Mouse (Mus musculus) ES-CJ7 (cell line): ENCODE data around the gene Gm10837.

Experiments used
- DNase-seq: peaks from one replicate; pipeline ENCODE4 v3.0.0; 2011; ENCODE audit warnings: low read depth, low spot score

The Gm10837 gene

DNA sequence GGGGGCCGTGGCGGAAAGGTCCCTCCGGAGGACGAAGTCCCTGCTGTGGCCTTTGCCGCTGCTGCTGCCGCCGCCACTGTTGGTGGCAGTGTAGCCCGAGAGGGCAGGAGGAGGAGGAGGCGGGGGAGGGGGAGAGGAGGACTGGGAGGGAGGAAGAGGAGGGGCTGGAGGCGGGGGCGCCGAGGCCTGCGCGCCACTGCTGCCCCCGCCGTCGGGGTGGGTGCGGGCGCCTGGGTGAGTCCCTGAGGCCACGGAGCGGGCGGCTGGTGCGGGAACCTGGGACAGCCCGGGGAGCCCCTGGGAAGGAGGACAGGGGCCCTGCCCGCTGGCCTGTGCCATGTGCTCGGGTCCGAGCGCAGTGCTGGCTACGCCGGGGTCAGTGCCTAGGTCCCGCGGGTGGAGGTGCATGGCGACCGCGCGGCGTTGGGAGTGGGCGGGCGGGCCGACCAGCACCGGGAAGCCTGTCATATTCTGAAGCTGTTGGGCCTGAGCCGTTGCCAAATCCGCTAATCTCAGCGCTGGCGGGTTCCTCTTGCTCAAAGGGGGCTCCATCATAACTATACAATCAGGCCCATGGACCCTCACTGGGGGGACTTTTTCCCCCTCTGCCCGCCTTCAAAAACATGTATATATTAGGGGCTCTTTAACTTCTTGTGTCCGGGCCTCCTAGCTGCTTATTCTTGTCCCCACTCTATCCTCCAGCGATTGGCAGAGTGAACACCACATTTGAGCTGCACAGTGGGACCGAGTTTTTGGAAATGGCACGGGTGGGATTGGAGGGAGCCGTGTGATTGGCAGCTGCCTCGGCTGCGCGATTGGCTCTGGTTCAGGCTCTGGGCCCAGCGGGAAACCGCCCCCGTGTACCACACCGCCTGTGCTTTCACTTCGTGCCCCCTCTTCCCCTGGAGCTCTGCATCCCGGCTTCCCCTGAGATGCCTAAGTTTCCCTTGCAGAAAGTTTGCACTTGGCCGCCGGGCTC lies 25.3 kb upstream of the Gm10837 start, which contains the start of gene Zic5:
Gene Zic5, minus strand, starts transcription at position 915 of the 979 bp plus-strand sequence.
- peak; percentile 90 for DNase-seq

DNA sequence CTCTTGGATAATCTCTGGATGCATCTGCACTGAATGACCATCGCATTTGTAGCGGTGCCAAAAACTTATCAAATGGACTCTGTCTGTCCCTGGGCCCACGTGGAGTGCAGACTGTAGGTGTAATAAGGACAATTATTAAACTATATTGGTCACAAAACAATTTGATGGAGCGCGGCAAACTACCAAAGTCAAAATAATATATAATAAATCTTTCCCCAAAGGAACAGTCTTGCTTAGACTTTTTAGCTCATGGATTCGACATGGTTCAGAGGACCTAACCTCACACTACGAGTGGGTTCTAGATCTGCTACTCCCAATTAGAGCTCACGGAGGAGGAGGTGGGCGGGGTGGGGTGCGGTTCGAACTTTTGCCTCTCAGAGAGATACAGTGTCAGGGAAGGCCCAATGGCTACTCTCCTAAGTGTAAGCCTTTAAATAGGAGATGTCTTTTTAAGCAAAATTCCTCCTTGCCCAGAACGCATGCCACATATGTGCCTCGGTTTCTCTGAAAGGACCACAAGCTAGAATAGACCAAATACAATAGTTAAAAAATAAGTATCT lies 24.4 kb upstream of the Gm10837 start:
- peak; percentile 69 for DNase-seq

DNA sequence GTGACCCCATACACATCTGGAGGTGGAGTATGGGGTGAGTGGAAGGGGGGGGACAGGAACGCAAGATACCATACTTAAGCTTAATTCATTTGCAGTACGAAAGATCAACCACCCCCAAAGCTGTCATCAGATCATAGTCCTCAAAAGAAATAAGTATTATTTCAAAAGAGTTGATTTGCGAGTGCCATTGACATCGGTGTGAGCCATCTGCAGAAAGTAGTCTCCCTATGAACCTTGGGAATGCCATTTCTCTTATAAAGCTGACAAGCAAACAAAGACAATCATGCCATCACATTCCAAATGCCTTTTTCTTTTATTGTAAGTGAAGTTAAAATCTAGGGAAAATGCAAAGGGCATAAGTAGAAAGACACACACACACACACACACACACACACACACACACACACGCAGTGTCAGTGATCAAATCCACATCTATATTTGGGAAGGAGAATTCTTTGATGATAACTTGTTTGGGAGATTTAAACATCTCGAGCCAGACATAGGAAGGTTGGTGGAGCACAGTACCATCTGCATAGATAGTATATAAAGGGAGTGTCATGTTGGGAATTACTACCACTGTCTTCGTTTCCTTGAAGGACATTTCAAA lies 23.5 kb upstream of the Gm10837 start:
- no peak for DNase-seq

DNA sequence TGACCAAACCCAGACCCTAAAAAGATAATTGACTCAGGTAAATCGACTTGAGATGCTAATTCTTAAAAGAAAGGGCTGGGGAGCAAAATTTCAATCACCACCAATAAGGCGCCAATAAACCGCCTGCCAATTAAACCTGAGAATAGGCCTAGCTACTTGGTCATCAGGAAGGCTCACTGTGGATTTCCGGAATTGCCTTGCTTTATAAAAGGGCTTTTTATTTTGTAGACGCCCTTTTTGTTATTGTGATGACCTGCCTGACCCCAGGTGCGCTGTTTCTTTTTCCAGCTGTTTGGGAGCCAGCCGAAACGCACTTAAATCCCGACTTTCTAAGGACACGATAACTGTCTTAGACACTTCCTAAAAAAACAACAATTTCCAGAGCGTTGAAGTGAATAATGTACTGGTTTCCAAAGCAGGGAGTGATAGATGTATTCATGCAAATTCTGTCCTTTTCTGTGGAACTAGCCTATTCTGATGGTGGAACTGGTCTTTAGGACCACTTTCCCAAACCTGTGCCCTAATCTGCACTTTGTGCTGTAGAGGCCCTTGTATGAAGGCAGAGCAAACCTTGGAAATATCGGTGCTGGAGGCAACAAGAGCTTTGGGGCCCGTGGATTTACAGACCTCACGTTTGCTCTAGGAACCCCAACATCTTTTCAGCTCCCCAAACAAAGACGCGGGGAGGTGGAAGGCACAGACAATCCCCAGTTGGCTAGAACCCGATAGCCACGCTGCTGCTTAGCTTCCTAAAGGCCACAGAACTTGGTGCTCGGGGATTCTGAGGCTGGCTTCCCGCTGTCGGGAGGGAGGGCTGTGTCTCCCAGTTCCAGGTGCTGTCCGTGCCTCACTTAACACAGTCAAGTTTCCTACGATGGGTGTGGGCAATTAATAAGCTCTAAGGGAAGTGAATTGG lies 22.2 kb upstream of the Gm10837 start:
- peak; percentile 87 for DNase-seq

DNA sequence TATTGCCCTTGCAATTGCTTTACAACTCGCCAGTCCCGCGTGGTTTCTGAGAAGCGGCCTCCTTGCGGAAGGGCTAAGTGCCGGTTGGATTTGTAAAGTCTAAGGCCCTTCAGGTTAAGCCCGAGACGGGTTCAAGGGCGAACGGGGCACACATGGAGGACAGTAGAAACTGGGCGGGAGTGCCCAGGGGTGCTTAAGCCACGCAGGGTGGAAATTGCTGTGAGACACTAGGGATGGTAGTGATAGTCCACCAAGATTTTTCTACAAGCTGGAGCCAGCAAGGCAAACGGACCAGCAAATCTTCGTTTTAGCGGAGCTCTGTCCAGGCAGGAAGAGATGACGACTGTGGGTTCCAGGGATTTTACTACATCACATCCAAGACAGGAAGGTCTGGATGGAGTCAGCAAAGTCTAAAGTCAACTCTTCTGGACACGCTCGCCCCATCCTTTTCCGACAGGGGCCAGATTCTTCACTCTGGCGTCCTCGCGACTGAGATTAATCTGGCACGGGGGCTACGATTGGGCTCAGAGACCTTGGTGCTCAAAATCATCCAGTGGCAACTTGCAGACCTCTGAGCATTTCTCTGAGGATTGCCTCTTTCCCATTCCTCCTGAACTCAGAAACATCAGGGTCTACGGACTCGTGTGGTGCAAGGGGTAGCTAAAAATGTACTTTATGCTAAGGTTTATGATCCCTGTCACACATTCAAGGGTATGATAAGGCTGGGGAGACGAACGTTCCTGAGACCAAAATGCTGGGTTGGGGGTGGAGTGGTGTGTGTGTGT lies 21.2 kb upstream of the Gm10837 start:
- DNase-seq = peak; percentile 75

DNA sequence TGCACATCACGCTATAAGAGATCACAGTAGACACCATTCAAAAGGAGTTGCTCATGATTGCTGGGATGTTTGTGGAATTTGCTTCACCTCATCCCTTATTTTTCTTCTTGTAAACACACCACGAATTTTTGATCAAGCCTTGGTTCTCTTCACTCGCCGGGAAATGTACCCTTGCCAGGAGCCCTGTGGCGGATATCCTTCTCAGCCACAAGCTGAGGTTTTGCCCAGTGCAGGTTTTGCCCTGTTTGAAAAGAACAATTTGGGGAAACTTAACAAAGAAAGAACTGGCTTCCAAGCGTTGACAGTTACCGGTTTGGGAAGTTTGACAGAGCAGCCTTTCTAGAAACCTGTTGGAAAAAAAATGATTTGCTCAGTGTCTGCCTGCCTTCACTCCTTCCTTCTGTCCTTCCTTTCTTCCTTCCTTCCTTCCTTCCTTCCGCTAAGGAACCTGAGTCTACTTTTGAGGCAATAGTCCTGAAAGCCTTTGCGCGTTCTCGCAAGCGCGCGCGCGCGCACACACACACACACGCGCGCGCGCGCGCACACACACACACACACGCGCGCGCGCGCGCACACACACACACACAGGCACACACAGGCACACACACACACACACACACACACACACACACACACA lies 18.8 kb upstream of the Gm10837 start:
- no peak for DNase-seq

DNA sequence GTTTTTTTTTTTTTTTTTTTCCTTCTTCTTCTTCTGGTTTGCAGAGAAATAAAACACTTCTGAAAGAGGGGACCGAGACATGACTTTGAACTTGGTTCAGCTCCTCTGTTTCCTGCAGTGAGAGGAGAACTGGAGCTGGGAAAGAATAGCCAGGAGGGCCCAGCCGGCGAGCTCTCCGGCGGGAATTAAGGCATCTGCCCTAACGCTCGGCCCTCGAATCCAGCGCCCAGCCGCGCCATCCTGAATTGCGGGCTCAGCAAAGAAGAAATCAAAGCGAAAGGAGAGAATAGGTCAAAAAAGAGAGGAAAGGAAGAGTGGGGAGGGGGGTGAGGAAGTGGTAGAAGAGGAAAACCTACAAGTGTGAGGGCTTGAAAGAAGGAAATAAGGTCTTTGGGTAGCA lies 18.2 kb upstream of the Gm10837 start:
- no peak for DNase-seq

DNA sequence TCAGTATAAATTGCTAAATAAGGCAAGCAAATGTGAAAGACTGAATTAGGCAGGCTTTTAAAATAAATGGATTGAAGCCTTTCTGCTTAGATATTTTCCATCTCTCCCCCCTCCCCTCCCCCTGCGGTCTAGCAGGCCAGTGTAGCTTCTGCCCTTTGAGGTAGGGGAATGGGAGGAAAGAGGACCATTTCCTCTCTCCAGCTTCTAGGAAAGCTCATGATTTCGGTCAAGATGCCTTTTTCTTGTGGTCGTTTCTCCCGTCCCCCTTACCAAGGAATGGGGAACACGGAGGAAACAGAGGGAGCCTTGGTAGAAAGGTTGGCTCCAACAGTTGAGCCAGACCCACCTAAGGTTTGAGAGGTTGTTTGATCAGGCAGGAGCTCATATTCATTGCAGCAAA lies 17.7 kb upstream of the Gm10837 start:
- no peak for DNase-seq

DNA sequence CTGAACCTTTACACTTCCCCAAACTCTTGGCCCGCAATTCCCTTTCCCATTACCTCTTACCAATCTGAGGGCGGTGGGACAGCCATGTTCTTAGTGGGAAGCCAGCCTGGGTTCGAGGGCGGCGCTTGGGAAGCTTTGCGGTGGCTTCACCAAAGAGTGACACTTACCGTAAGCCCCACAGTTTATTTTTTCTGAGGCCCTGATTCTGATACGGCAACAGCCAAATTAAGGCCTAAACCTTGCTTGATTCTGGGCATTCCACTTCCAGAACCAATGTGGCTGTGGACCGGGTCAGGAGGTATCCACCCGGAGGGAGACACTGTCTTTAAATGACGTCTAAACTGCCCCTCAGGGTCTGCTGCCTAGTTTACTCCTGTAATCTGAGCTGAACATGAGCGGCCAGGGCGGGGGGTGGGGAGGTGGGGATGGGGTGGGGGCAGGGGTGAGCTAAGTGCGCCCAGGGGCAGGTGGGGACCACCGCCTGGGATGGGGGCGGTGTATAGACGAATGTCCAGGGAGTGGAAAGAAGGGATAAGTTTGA lies 17.1 kb upstream of the Gm10837 start:
- peak; percentile 43 for DNase-seq

DNA sequence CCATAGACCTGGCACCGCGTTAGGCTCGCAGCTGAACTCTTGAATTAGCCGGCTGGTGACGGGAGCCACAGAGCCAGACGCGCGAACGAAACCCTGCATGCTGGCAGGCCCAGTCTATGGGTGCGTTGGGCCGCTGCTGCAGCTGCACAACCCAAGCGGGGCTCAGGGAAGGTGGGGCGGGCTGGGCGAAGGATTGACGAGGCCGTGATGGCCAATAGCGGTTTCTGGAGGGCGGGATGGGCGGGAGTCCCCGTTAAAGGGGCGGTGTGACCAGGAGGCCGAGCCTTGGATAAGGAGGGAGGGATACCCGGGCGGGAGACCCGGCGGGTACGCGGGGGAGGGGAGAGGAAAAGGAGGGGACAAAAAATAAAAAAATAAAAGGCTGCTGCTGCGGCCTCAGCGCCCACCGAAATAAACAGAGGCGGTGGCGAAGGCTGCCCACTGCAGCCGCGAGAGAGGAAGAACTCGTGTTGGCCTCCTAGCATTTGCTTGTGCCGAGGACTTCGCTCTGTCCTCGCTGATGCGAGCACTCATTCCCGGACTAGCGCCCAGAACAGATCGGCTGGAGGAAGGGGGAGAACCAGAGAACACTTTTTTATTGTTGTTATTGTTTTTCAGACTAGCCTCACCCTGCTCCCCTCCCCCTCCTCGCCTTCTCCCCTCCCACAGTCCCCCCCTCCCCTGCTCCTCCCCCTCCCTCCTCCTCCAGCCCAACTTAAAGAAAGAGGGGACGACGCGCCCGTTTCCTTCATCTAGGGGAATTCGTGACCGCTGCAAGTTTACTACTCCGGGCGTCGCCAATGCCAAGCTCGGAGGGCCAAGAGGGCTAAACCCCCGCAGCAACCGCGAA lies 16.1 kb upstream of the Gm10837 start:
- peak; percentile 89 for DNase-seq

DNA sequence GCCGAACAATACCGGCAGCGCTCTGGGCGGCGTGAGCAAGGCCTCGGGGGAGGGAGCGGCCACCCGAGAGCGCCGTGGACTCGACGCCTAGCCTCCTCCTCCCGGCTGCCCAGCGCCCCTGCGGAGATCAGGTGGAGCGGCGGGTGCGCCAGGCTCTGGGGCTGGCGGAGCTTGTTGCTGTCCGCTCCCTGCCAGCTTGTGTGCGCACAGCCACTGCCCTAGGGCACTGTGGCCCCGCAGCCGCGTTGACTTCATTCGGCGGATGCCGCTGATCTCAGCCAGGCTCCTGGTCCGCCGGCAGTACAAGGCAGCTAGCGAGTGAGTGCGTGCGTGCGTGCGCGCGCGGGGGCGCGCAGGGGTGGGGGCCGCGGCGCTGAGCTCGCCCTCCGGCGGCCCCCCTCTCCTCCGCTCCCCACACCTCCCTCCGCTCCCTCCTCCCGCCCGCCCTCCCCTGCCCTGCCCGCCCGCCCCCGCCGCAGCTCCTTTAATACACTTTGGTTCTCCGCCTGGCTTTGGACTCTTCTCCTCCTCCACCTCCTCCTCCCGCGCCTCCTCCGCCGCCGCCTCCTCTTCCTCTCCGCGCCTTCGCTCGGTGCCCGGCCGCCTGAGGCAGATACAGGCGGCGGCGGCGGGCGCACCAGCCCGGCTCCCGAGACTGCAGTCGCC lies 15.4 kb upstream of the Gm10837 start, which contains the start of gene Zic2:
Gene Zic2, plus strand, starts transcription at position 545 of the 666 bp plus-strand sequence.
- DNase-seq = no peak

DNA sequence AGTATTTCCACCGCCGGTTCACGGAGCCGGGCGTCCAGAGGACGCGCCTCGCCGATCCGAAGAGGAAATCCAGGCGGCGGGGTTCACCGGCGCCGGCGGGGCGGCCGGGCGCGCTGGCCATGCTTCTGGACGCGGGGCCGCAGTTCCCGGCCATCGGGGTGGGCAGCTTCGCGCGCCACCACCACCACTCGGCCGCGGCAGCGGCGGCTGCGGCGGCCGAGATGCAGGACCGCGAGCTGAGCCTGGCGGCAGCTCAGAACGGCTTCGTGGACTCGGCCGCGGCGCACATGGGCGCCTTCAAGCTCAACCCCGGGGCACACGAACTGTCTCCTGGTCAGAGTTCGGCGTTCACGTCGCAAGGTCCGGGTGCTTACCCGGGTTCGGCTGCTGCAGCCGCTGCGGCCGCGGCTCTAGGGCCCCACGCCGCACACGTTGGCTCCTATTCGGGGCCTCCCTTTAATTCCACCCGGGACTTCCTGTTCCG lies 14.8 kb upstream of the Gm10837 start:
- no peak for DNase-seq

DNA sequence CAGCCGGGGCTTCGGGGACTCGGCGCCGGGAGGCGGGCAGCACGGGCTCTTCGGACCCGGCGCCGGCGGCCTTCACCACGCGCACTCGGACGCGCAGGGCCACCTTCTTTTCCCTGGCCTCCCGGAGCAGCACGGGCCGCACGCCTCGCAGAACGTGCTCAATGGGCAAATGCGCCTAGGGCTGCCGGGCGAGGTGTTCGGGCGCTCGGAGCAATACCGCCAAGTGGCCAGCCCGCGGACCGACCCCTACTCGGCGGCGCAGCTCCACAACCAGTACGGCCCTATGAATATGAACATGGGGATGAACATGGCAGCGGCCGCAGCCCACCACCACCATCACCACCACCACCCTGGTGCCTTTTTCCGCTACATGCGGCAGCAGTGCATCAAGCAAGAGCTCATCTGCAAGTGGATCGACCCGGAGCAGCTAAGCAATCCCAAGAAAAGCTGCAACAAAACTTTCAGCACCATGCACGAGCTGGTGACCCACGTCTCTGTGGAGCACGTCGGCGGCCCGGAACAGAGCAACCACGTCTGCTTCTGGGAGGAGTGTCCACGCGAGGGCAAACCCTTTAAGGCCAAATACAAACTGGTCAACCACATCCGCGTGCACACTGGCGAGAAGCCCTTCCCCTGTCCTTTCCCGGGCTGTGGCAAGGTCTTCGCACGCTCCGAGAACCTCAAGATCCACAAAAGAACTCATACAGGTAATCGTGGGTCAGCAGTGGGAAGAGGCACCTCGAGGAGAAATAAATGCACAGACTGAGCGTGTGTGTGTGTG lies 14.2 kb upstream of the Gm10837 start:
- peak; percentile 59 for DNase-seq

DNA sequence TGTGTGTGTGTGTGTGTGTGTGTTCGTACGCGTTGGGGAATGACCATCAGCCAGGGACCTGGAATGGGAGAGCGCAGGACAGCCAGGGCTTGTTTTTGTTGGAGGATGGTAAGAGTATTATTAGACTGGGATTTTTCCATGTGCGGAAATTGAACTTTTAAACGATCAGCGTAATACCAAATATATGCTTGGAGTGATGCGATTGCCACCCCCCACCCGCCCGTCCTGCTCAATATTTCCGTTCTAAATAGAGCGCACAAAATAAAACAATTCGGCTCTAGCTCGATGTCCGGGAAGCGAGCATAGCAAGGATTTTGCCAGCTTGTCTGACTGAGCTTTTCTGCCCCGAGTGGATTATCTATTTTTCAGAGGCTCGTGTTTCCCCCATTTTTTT lies 13.6 kb upstream of the Gm10837 start:
- DNase-seq = no peak

DNA sequence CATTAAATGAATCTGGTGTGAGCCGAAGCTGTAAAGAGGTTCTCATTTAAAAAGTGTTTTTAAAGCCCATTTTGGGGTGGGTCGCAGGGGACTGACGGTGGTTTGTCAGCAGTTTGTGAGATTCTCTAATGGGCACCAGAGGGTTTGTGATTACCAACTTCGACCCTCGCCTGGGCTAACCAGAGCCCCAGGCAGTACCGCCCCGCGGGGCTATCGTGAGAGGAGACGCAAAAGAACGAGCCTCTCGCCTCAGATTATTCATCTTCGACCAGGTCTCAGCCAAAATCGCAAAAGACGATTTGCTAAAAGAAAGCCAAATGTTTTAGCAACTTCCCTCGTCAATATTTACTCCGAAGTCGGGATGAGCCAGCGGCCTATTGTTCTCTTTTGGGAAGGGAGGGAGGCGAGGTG lies 13.1 kb upstream of the Gm10837 start:
- no peak for DNase-seq

DNA sequence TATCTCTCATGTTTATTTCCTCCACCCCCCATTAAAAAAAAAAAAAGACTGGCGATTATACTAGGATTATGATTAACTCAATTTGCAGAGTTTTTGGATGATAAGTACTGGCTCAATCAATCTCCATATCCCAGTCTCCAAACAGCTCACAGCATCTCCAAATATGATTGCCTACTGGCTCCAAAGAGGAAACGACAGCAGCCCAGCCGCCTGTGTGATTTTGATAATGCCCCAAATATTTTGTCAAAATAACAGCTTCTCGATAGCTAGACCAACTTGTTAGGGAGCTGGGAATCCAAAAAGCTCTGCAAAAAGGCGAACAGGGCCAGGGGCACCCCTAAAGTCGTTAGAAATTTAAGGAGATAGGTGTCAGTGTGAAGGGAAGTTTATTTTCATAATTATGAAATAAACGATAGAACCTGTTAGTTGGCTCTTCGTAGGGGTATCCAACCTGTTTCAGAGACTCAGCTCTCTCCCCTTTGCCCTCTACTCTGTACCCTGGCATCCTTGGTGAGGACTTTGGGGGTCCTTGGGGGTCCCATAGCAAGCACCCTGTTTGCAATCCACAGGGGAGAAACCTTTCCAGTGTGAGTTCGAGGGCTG lies 12.3 kb upstream of the Gm10837 start:
- no peak for DNase-seq

DNA sequence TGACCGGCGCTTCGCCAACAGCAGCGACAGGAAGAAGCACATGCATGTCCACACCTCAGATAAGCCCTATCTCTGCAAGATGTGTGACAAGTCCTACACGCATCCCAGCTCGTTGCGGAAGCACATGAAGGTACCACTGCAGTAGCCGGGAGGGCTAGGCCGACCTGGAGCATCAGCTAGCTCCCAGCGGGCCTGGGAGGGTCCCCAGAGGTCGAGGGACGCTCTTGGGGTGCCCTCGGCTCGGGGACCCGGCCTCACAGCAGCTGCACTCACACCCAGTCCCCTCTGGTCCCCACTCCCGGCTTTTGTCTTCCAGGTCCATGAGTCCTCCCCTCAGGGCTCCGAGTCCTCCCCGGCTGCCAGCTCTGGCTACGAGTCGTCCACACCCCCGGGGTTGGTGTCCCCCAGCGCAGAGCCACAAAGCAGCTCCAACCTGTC lies 11.8 kb upstream of the Gm10837 start:
- DNase-seq = peak; percentile 61
